Mouse (Mus musculus): ENCODE data around the gene Srrm4. TPM values are rescaled to one million over a fixed set of nuclear protein-coding genes. Genes with fewer than 3 reads are reported as not detected.

Srrm4 gene
- polyA plus RNA-seq, 1 experiment: 0.06 TPM

DNA sequence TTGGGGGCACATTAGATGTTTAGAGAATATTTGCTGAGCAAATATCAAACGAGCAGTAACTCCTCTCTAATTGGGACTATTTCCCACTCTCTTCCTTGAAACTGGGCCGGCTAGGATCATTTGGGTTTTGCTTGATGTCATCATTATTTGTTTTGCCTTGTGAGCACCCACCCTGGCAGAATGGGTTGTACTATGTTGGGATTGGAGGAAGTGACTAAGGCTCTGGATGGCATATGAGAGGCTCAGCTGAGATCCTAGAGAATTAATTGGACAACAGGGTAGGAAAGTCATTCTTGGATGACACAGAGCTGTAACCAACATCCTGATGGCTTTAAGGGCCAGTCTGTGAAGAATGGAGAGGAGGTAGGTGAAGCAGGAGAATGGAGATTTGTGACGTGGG, 185.1 kb downstream of the Srrm4 start:
- H3ac ChIP-seq (ENCODE audit: control insufficient read depth, insufficient read length, low read depth): no peak overlapping the region
- H3K79me3 ChIP-seq (ENCODE audit: low read depth): no peaks in the 10 kb centered on the region
- H3K4me3 ChIP-seq (ENCODE audit: insufficient read depth, poor library complexity, severe bottlenecking): no peak overlapping the region
- H3K27me3 ChIP-seq (ENCODE audit: control insufficient read depth, insufficient read depth, insufficient read length): no peaks in the 10 kb centered on the region
- TF ChIP-seq CEBPB (IDR thresholded peaks at IDR 0.05; ENCODE audit: low read depth) (no peak), MAX (IDR thresholded peaks at IDR 0.05) (no peak), USF1 (IDR thresholded peaks at IDR 0.05; ENCODE audit: low read depth) (no peak), MYOD1 (IDR thresholded peaks at IDR 0.05; ENCODE audit: control insufficient read depth, insufficient read length, low read depth) (no peak), MYOG (IDR thresholded peaks at IDR 0.05; ENCODE audit: control insufficient read depth, extremely low read depth, insufficient read length) (no peak), FOSL1 (IDR thresholded peaks at IDR 0.05; ENCODE audit: insufficient read depth, low read length, poor library complexity, severe bottlenecking) (no peak), CTCF (IDR thresholded peaks at IDR 0.05; ENCODE audit: control insufficient read depth, insufficient read depth, insufficient read length) (no peak)
- H3K36me3 ChIP-seq (ENCODE audit: control insufficient read depth, insufficient read depth): no peaks in the 10 kb centered on the region
- no peaks in the 10 kb centered on the region for H3K79me2 ChIP-seq (ENCODE audit: control insufficient read depth, insufficient read depth)

- H3K4me3 ChIP-seq (ENCODE audit: insufficient read depth, poor library complexity, severe bottlenecking): no peak overlapping the region
These were observed 185.7 kb downstream of the Srrm4 start for GRCm38 (mm10) chr5:116405934-116406333.

GRCm38 (mm10) chr5:116404063-116404462, 187.6 kb downstream of the Srrm4 start:
- Histone ChIP-seq H3ac (ENCODE audit: control insufficient read depth, insufficient read length, low read depth) (no peak overlapping the region), H3K79me3 (ENCODE audit: low read depth) (no peaks in the 10 kb centered on the region), H3K4me3 (ENCODE audit: insufficient read depth, poor library complexity, severe bottlenecking) (no peak overlapping the region), H3K79me2 (ENCODE audit: control insufficient read depth, insufficient read depth) (no peaks in the 10 kb centered on the region), H3K27me3 (ENCODE audit: control insufficient read depth, insufficient read depth, insufficient read length) (no peaks in the 10 kb centered on the region), H3K36me3 (ENCODE audit: control insufficient read depth, insufficient read depth) (no peaks in the 10 kb centered on the region)
- TF ChIP-seq MYOD1 (IDR thresholded peaks at IDR 0.05; ENCODE audit: control insufficient read depth, insufficient read length, low read depth): no peak
- no peak for TF ChIP-seq MYOG (IDR thresholded peaks at IDR 0.05; ENCODE audit: control insufficient read depth, extremely low read depth, insufficient read length)
- TF ChIP-seq USF1 (IDR thresholded peaks at IDR 0.05; ENCODE audit: low read depth): no peak
- no peak for TF ChIP-seq CTCF (IDR thresholded peaks at IDR 0.05; ENCODE audit: control insufficient read depth, insufficient read depth, insufficient read length)
- no peak for TF ChIP-seq CEBPB (IDR thresholded peaks at IDR 0.05; ENCODE audit: low read depth)
- no peak for TF ChIP-seq MAX (IDR thresholded peaks at IDR 0.05)
- TF ChIP-seq FOSL1 (IDR thresholded peaks at IDR 0.05; ENCODE audit: insufficient read depth, low read length, poor library complexity, severe bottlenecking): no peak

More at GRCm38 (mm10) chr5:116405934-116406333, 185.7 kb downstream of the Srrm4 start:
- Histone ChIP-seq H3K79me3 (ENCODE audit: low read depth) (no peaks in the 10 kb centered on the region), H3K27me3 (ENCODE audit: control insufficient read depth, insufficient read depth, insufficient read length) (no peaks in the 10 kb centered on the region), H3K79me2 (ENCODE audit: control insufficient read depth, insufficient read depth) (no peaks in the 10 kb centered on the region), H3ac (ENCODE audit: control insufficient read depth, insufficient read length, low read depth) (no peak overlapping the region), H3K36me3 (ENCODE audit: control insufficient read depth, insufficient read depth) (no peaks in the 10 kb centered on the region)
- TF ChIP-seq FOSL1 (IDR thresholded peaks at IDR 0.05; ENCODE audit: insufficient read depth, low read length, poor library complexity, severe bottlenecking) (no peak), MYOG (IDR thresholded peaks at IDR 0.05; ENCODE audit: control insufficient read depth, extremely low read depth, insufficient read length) (no peak), CTCF (IDR thresholded peaks at IDR 0.05; ENCODE audit: control insufficient read depth, insufficient read depth, insufficient read length) (no peak)

GRCm38 (mm10) chr5:116400801-116401200, 190.8 kb downstream of the Srrm4 start:
- H3K79me3 ChIP-seq (ENCODE audit: low read depth): no peaks in the 10 kb centered on the region
- H3K4me3 ChIP-seq (ENCODE audit: insufficient read depth, poor library complexity, severe bottlenecking): no peak overlapping the region
- no peak overlapping the region for H3ac ChIP-seq (ENCODE audit: control insufficient read depth, insufficient read length, low read depth)
- no peak for TF ChIP-seq FOSL1 (IDR thresholded peaks at IDR 0.05; ENCODE audit: insufficient read depth, low read length, poor library complexity, severe bottlenecking)
- no peak for TF ChIP-seq MAX (IDR thresholded peaks at IDR 0.05)
- no peak for TF ChIP-seq CTCF (IDR thresholded peaks at IDR 0.05; ENCODE audit: control insufficient read depth, insufficient read depth, insufficient read length)
- TF ChIP-seq MYOG (IDR thresholded peaks at IDR 0.05; ENCODE audit: control insufficient read depth, extremely low read depth, insufficient read length): no peak
- no peak for TF ChIP-seq CEBPB (IDR thresholded peaks at IDR 0.05; ENCODE audit: low read depth)
- TF ChIP-seq MYOD1 (IDR thresholded peaks at IDR 0.05; ENCODE audit: control insufficient read depth, insufficient read length, low read depth): no peak
- TF ChIP-seq USF1 (IDR thresholded peaks at IDR 0.05; ENCODE audit: low read depth): no peak
- H3K27me3 ChIP-seq (ENCODE audit: control insufficient read depth, insufficient read depth, insufficient read length): no peaks in the 10 kb centered on the region
- H3K36me3 ChIP-seq (ENCODE audit: control insufficient read depth, insufficient read depth): no peaks in the 10 kb centered on the region
- no peaks in the 10 kb centered on the region for H3K79me2 ChIP-seq (ENCODE audit: control insufficient read depth, insufficient read depth)

GRCm38 (mm10) chr5:116400042-116400730, 191.4 kb downstream of the Srrm4 start:
- no peak for TF ChIP-seq USF1 (IDR thresholded peaks at IDR 0.05; ENCODE audit: low read depth)
- no peak for TF ChIP-seq CTCF (IDR thresholded peaks at IDR 0.05; ENCODE audit: control insufficient read depth, insufficient read depth, insufficient read length)
- TF ChIP-seq FOSL1 (IDR thresholded peaks at IDR 0.05; ENCODE audit: insufficient read depth, low read length, poor library complexity, severe bottlenecking): no peak
- no peak for TF ChIP-seq MYOG (IDR thresholded peaks at IDR 0.05; ENCODE audit: control insufficient read depth, extremely low read depth, insufficient read length)
- TF ChIP-seq MAX (IDR thresholded peaks at IDR 0.05): no peak
- TF ChIP-seq CEBPB (IDR thresholded peaks at IDR 0.05; ENCODE audit: low read depth): no peak
- no peak for TF ChIP-seq MYOD1 (IDR thresholded peaks at IDR 0.05; ENCODE audit: control insufficient read depth, insufficient read length, low read depth)
- H3K4me3 ChIP-seq (ENCODE audit: insufficient read depth, poor library complexity, severe bottlenecking): no peak overlapping the region
- no peaks in the 10 kb centered on the region for H3K79me3 ChIP-seq (ENCODE audit: low read depth)
- H3ac ChIP-seq (ENCODE audit: control insufficient read depth, insufficient read length, low read depth): no peak overlapping the region
- no peaks in the 10 kb centered on the region for H3K79me2 ChIP-seq (ENCODE audit: control insufficient read depth, insufficient read depth)
- H3K36me3 ChIP-seq (ENCODE audit: control insufficient read depth, insufficient read depth): no peaks in the 10 kb centered on the region
- no peaks in the 10 kb centered on the region for H3K27me3 ChIP-seq (ENCODE audit: control insufficient read depth, insufficient read depth, insufficient read length)

Measured in C2C12 (cell line).